Mouse (Mus musculus): ENCODE measurements around the gene Mmgt2. TPM values are rescaled to one million over a fixed set of nuclear protein-coding genes. Genes with fewer than 3 reads are reported as not detected.

Gene Mmgt2
- polyA plus RNA-seq, 1 experiment, result 47.5 TPM

DNA sequence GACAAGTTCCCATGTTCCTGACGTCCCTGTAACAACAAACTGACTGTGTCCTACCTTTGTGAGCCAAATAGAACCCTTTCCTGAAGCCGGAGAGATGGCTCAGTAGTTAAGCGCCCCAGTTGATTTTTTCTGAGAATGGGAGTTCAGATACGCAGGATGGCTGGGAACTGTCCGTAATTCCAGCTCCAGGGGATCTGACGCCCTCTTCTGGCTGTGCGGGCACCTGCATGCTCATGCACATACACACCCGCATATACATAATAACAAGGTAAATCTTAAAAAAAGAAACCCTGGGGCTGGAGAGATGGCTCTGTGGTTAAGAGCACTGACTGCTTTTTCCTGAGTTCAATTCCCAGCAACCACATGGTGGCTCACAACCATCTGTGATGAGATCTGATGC lies 46.7 kb downstream of the Mmgt2 start:
- no peak overlapping the region for H3K4me3 ChIP-seq (ENCODE audit: control insufficient read depth, insufficient read depth, low read length)
- TF ChIP-seq POLR2A (IDR thresholded peaks at IDR 0.05; ENCODE audit: control insufficient read depth, extremely low read depth, insufficient read depth, low read length, poor library complexity) (no peak), CTCF (IDR thresholded peaks at IDR 0.05; ENCODE audit: borderline replicate concordance, control insufficient read depth, extremely low read depth, insufficient read depth, low read length, poor library complexity) (no peak)
- H3K27ac ChIP-seq (ENCODE audit: control insufficient read depth, insufficient read depth, low read length), result no peak overlapping the region
- no peaks in the 10 kb centered on the region for H3K27me3 ChIP-seq (ENCODE audit: control insufficient read depth, insufficient read depth, low read length)
- no peak for DNase-seq
- no peaks in the 10 kb centered on the region for H3K36me3 ChIP-seq (ENCODE audit: control insufficient read depth, insufficient read depth, low read length)
- 96% methylated on average over 8 of the region's 8 CpGs for WGBS
- no peaks in the 10 kb centered on the region for H3K4me1 ChIP-seq (replicated peaks; ENCODE audit: control insufficient read depth, insufficient read depth, low read length)

DNA sequence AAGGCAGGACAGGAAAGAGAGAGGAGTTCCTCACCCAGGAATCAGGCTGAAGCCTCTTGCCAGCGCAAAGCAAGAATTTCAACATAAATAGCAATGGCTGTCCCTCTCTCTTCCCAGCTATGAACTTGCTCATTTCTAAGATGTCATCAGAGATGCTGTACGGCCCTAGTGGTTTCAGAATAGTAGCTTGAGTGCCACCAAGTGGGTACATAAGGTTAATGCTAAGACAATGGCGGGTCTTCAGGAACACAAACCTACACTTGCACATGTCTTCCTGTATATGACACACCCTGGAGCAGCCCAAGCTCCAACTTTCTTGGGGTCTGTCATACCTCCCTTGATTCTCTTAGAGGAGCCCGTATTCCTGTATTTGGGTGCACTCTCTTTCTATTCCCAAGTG lies 51.3 kb downstream of the Mmgt2 start:
- 64% methylated on average over 4 of the region's 4 CpGs for WGBS
- Histone ChIP-seq H3K27ac (ENCODE audit: control insufficient read depth, insufficient read depth, low read length) (no peak overlapping the region), H3K4me3 (ENCODE audit: control insufficient read depth, insufficient read depth, low read length) (no peak overlapping the region), H3K36me3 (ENCODE audit: control insufficient read depth, insufficient read depth, low read length) (no peaks in the 10 kb centered on the region), H3K27me3 (ENCODE audit: control insufficient read depth, insufficient read depth, low read length) (no peaks in the 10 kb centered on the region), H3K4me1 (replicated peaks; ENCODE audit: control insufficient read depth, insufficient read depth, low read length) (no peaks in the 10 kb centered on the region)
- TF ChIP-seq CTCF (IDR thresholded peaks at IDR 0.05; ENCODE audit: borderline replicate concordance, control insufficient read depth, extremely low read depth, insufficient read depth, low read length, poor library complexity) (no peak), POLR2A (IDR thresholded peaks at IDR 0.05; ENCODE audit: control insufficient read depth, extremely low read depth, insufficient read depth, low read length, poor library complexity) (no peak)
- peak; percentile 7 for DNase-seq

DNA sequence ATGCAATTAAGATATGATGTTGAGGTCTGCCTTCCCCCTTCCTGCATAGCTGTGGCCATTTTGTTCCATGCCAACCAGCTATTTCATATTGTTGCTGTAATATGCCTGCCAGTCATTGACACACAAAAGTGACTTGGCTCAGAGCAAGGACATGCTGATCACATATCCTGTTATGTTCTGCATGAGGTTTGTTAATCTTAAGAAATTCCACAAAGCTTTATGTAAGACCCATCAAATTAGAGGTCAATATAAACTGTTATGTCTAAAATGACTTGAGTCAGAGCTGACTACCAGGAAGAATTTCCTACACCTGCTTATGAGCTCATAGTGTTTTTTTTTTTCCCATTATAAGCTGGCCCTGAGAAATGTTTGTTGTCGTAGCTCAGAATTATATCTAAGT lies 52.8 kb downstream of the Mmgt2 start:
- no peaks in the 10 kb centered on the region for H3K36me3 ChIP-seq (ENCODE audit: control insufficient read depth, insufficient read depth, low read length)
- no peak overlapping the region for H3K4me3 ChIP-seq (ENCODE audit: control insufficient read depth, insufficient read depth, low read length)
- WGBS, result 90% methylated on average over 1 of the region's 1 CpGs
- no peaks in the 10 kb centered on the region for H3K27me3 ChIP-seq (ENCODE audit: control insufficient read depth, insufficient read depth, low read length)
- TF ChIP-seq CTCF (IDR thresholded peaks at IDR 0.05; ENCODE audit: borderline replicate concordance, control insufficient read depth, extremely low read depth, insufficient read depth, low read length, poor library complexity), result no peak
- TF ChIP-seq POLR2A (IDR thresholded peaks at IDR 0.05; ENCODE audit: control insufficient read depth, extremely low read depth, insufficient read depth, low read length, poor library complexity), result no peak
- H3K4me1 ChIP-seq (replicated peaks; ENCODE audit: control insufficient read depth, insufficient read depth, low read length), result no peaks in the 10 kb centered on the region
- H3K27ac ChIP-seq (ENCODE audit: control insufficient read depth, insufficient read depth, low read length), result no peak overlapping the region
- no peak for DNase-seq

DNA sequence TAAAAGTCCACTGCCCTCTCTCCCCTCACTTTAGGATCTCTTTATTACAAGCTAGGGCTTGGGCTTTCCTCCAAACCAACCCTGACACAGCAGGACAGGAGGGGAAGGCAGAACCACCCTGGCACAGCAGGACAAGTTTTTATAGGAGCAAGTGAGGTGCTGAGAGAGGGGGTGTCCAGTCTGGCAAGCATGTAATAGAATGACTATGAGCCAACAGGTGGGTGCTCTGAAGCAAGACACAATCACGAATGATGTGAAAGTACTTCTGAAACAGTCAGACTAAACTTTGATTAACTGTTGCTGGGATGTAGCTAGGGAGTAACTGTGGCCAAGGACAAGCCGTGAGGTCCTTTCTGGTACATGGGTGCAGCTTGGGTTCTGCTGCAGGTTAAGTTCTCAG lies 57.7 kb downstream of the Mmgt2 start:
- WGBS, result 89% methylated on average over 2 of the region's 2 CpGs

DNA sequence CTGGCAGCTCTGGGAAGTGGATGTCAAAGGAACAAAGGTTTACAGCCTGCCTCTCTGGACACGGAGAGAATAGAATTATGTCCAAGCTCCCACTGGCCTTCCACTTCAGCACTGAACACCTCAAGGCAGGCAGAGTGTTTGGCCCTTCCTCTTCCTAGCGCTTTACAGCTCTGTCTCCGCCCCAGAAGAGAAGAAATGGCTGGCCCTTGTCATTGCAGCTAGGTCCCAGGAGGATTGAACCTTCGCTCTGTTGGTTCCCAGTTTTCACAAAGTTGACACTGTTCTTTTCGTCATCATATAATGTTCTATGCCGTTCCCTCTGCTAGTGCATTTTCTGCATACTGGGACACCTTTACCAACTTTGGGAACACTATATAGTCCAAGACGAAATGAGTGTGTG lies 59.8 kb downstream of the Mmgt2 start:
- DNase-seq, result no peak
- H3K27ac ChIP-seq (ENCODE audit: control insufficient read depth, insufficient read depth, low read length), result no peak overlapping the region
- H3K27me3 ChIP-seq (ENCODE audit: control insufficient read depth, insufficient read depth, low read length), result no peaks in the 10 kb centered on the region
- 93% methylated on average over 7 of the region's 7 CpGs for WGBS
- no peak overlapping the region for H3K4me3 ChIP-seq (ENCODE audit: control insufficient read depth, insufficient read depth, low read length)
- no peaks in the 10 kb centered on the region for H3K36me3 ChIP-seq (ENCODE audit: control insufficient read depth, insufficient read depth, low read length)
- no peaks in the 10 kb centered on the region for H3K4me1 ChIP-seq (replicated peaks; ENCODE audit: control insufficient read depth, insufficient read depth, low read length)
- no peak for TF ChIP-seq CTCF (IDR thresholded peaks at IDR 0.05; ENCODE audit: borderline replicate concordance, control insufficient read depth, extremely low read depth, insufficient read depth, low read length, poor library complexity)
- TF ChIP-seq POLR2A (IDR thresholded peaks at IDR 0.05; ENCODE audit: control insufficient read depth, extremely low read depth, insufficient read depth, low read length, poor library complexity), result no peak

More for the DNA sequence above, 57.7 kb downstream of the Mmgt2 start:
- DNase-seq, result no peak
- Histone ChIP-seq H3K36me3 (ENCODE audit: control insufficient read depth, insufficient read depth, low read length) (no peaks in the 10 kb centered on the region), H3K4me1 (replicated peaks; ENCODE audit: control insufficient read depth, insufficient read depth, low read length) (no peaks in the 10 kb centered on the region), H3K4me3 (ENCODE audit: control insufficient read depth, insufficient read depth, low read length) (no peak overlapping the region), H3K27ac (ENCODE audit: control insufficient read depth, insufficient read depth, low read length) (no peak overlapping the region), H3K27me3 (ENCODE audit: control insufficient read depth, insufficient read depth, low read length) (no peaks in the 10 kb centered on the region)
- no peak for TF ChIP-seq POLR2A (IDR thresholded peaks at IDR 0.05; ENCODE audit: control insufficient read depth, extremely low read depth, insufficient read depth, low read length, poor library complexity)
- TF ChIP-seq CTCF (IDR thresholded peaks at IDR 0.05; ENCODE audit: borderline replicate concordance, control insufficient read depth, extremely low read depth, insufficient read depth, low read length, poor library complexity), result no peak

DNA sequence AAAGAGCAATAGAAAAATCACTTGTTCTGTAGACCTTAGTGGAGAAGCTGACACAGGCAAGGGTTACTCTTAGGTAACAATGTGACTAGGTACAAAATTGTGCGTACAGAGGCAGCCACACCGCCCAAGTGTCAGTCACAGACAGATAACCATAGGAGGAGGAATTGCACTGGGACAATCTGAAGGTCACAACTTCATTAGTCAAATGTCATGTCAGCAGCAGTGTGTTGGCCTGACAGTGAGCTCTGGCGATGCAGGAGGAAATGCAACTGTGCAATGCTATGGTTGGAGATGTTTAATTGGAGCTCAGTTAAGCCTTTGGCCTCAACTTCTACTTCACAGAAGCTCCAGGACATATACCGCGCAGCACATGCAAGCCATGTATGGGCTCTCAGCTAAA lies 62.2 kb downstream of the Mmgt2 start:
- H3K27me3 ChIP-seq (ENCODE audit: control insufficient read depth, insufficient read depth, low read length), result no peaks in the 10 kb centered on the region
- DNase-seq, result no peak
- no peak overlapping the region for H3K27ac ChIP-seq (ENCODE audit: control insufficient read depth, insufficient read depth, low read length)
- no peaks in the 10 kb centered on the region for H3K36me3 ChIP-seq (ENCODE audit: control insufficient read depth, insufficient read depth, low read length)
- 96% methylated on average over 5 of the region's 5 CpGs for WGBS
- no peaks in the 10 kb centered on the region for H3K4me1 ChIP-seq (replicated peaks; ENCODE audit: control insufficient read depth, insufficient read depth, low read length)
- no peak for TF ChIP-seq POLR2A (IDR thresholded peaks at IDR 0.05; ENCODE audit: control insufficient read depth, extremely low read depth, insufficient read depth, low read length, poor library complexity)
- H3K4me3 ChIP-seq (ENCODE audit: control insufficient read depth, insufficient read depth, low read length), result no peak overlapping the region

Other genes starting within 250 kb of the Mmgt2 start
- gene Pigl, start 190.2 kb upstream of the Mmgt2 start, polyA plus RNA-seq (2012; rRNA removed), result 8.4 and 10.5 TPM in 2 replicates
- gene Ncor1, start 190.1 kb upstream of the Mmgt2 start, polyA plus RNA-seq (2012; rRNA removed), result 214 and 251 TPM in 2 replicates
- 12.9 and 13.7 TPM in 2 replicates for gene Cenpv, start 109.4 kb upstream of the Mmgt2 start, polyA plus RNA-seq (2012; rRNA removed)
- 2,301 and 2,384 TPM in 2 replicates for gene Ubb, start 97.5 kb upstream of the Mmgt2 start, polyA plus RNA-seq (2012; rRNA removed)
- gene Trpv2, start 74.2 kb upstream of the Mmgt2 start, polyA plus RNA-seq (2012; rRNA removed), result 95.4 and 96.0 TPM in 2 replicates
- 6.0 and 6.9 TPM in 2 replicates for gene Lrrc75a, start 141 bp upstream of the Mmgt2 start, polyA plus RNA-seq (2012; rRNA removed)
- 1.9 and 2.0 TPM in 2 replicates for gene Zfp287, start 83.2 kb downstream of the Mmgt2 start, polyA plus RNA-seq (2012; rRNA removed)
- not detected in 2 replicates for gene Gm10428, start 104.4 kb downstream of the Mmgt2 start, polyA plus RNA-seq (2012; rRNA removed)
- gene Zfp286, start 140.8 kb downstream of the Mmgt2 start, polyA plus RNA-seq (2012; rRNA removed), result 4.8 and 5.0 TPM in 2 replicates
- 7.4 and 9.0 TPM in 2 replicates for gene Trim16, start 171.6 kb downstream of the Mmgt2 start, polyA plus RNA-seq (2012; rRNA removed)
- 4.3 and 5.2 TPM in 2 replicates for gene Fbxw10, start 198.4 kb downstream of the Mmgt2 start, polyA plus RNA-seq (2012; rRNA removed)
- gene Tvp23b, start 230.8 kb downstream of the Mmgt2 start, polyA plus RNA-seq (2012; rRNA removed), result 8.3 and 13.4 TPM in 2 replicates

Measured in thymus, adult 2 months (tissue).